Mouse (Mus musculus) heart, embryonic 15.5 days (tissue): Measurements from ENCODE around the gene Col4a2. TPM values are rescaled to one million over a fixed set of nuclear protein-coding genes. Genes with fewer than 3 reads are reported as not detected.

Experiments used
- ATAC-seq: fragments of 200-750 bp; cut with Nextera tagmentation; replicated peaks from 2 replicates; pipeline ENCODE4 v1.8.0; 2017; ENCODE audit warnings: low read depth, moderate TSS enrichment; ENCODE audit not compliant: insufficient number of reproducible peaks, insufficient read depth, low FRiP score
- H3K27ac ChIP-seq: fragments of 300-500 bp; sonication (generic); 2 replicates; pipeline ENCODE4 v1.5.1; 2015; ENCODE audit warnings: mild to moderate bottlenecking, inconsistent platforms
- H3K27me3 ChIP-seq: fragments of 300-500 bp; sonication (generic); 2 replicates; pipeline ENCODE4 v1.6.1; 2015; ENCODE audit warnings: inconsistent platforms
- H3K36me3 ChIP-seq: fragments of 300-500 bp; sonication (generic); 2 replicates; pipeline ENCODE4 v1.6.1; 2015; ENCODE audit warnings: mild to moderate bottlenecking, inconsistent platforms
- H3K4me1 ChIP-seq: fragments of 300-500 bp; sonication (generic); replicated peaks from 2 replicates; pipeline ENCODE4 v1.6.1; 2015; ENCODE audit warnings: inconsistent platforms
- H3K4me2 ChIP-seq: fragments of 300-500 bp; sonication (generic); 2 replicates; pipeline ENCODE4 v1.6.1; 2015; ENCODE audit warnings: inconsistent platforms, mild to moderate bottlenecking, moderate library complexity
- H3K4me3 ChIP-seq: fragments of 300-500 bp; sonication (generic); 2 replicates; pipeline ENCODE4 v1.5.1; 2015; ENCODE audit warnings: mild to moderate bottlenecking, inconsistent platforms
- H3K9ac ChIP-seq: fragments of 300-500 bp; sonication (generic); 2 replicates; pipeline ENCODE4 v1.6.1; 2015; ENCODE audit warnings: mild to moderate bottlenecking, inconsistent platforms
- H3K9me3 ChIP-seq: fragments of 300-500 bp; sonication (generic); replicated peaks from 2 replicates; pipeline ENCODE4 v1.6.1; 2016; ENCODE audit warnings: inconsistent platforms
- WGBS: fragments of 180-500 bp; shearing (Covaris S2); methylation state at CpG from one replicate; pipeline ENCODE4 v1.1.7; 2015; ENCODE audit warnings: mixed read lengths; 5-methylcytosine and 5-hydroxymethylcytosine counted together
- polyA plus RNA-seq: library from polyadenylated mRNA; unstranded; fragments of >200 nt; fragmentation: Nextera tagmentation; extraction: Ambion mirVana; gene quantifications from 2 replicates; pipeline ENCODE4 v1.2.1, GENCODE M21; 2015

Col4a2 gene
- polyA plus RNA-seq, 1 experiment from 2014 or later: 89.8 TPM

DNA sequence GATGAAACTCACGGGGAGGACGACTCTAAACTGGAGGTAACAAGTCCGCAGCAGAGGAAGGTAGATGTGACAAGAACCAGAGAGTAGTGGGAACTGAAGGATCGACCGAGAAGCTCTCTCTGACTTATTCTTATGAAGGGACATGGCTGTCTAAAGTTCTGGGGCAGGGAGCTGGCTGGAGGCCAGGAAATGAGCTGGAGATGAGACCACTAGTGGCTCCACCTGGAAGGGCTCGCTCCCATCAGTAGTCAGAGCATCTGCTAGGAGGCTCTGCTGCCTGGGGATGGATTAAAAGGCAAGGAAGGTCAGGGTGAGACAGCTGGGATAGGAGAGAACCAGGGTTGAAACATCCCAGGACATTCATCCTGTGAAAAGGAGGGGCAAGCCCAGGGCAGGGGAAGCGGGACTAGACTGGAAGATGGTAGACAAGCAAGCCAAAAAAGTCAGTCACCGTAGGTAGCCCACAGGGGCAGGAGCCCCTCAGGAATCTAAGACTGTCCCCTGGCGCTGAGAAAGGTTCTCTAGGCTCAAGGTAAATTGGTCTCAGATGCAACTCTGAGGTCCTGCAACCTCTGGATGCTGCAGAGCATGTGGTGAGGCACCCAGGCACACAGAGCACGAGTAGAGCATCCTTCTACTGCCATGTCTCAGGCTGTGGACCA lies 16.2 kb upstream of the Col4a2 start:
- ATAC-seq: no peak
- Histone ChIP-seq H3K27me3 (no peaks in the 10 kb centered on the region), H3K4me1 (peaks cover 61% of the 10 kb centered on the region), H3K9me3 (no peaks in the 10 kb centered on the region), H3K4me3 (no peak overlapping the region), H3K9ac (no peak overlapping the region), H3K36me3 (no peaks in the 10 kb centered on the region), H3K4me2 (no peak overlapping the region; the same call in 1 of the 2 replicates), H3K27ac (peak overlapping the region; percentile 84)
- 74% methylated on average over 10 of the region's 10 CpGs for WGBS

DNA sequence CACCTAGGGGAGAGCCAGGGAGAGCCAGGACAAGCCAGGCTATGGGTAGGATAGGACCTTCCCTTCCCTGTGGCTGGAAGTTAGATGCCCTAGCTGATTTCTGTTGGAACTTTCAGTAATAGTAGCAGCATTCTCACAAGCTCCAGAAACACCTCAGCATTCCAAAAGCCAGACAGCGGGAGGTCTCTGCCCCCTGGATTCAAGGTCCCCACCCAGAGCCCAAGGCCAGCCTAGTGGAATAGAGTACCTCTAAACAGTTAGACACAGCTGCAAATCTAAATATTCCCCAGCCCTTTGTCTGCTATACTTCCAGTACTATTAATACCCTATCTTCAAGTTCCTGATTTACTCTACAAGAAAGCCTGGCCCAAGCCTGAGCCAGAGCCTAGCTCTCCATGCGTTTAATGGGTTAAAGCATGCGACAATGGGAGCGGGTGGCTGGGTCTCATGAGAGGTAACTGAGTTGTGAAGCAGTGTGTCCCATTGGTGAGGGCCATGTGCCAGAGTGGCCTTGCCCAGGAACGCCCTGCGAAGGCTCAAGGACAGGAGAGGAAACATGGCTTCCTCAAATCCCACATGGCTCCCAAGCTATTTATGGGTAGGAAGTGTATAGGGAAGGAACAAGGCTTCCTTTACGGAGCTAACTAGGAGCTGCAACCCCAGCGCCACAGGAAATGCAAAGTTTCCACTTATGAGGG lies 15.3 kb upstream of the Col4a2 start:
- 56% methylated on average over 8 of the region's 8 CpGs for WGBS
- no peaks in the 10 kb centered on the region for H3K36me3 ChIP-seq
- peak overlapping the region; percentile 84 for H3K27ac ChIP-seq
- peak overlapping the region; percentile 7 for H3K4me2 ChIP-seq
- no peak overlapping the region for H3K4me3 ChIP-seq
- no peaks in the 10 kb centered on the region for H3K27me3 ChIP-seq
- H3K9ac ChIP-seq: no peak overlapping the region
- H3K9me3 ChIP-seq: no peaks in the 10 kb centered on the region
- peak; percentile 56 for ATAC-seq
- H3K4me1 ChIP-seq: peaks cover 64% of the 10 kb centered on the region

DNA sequence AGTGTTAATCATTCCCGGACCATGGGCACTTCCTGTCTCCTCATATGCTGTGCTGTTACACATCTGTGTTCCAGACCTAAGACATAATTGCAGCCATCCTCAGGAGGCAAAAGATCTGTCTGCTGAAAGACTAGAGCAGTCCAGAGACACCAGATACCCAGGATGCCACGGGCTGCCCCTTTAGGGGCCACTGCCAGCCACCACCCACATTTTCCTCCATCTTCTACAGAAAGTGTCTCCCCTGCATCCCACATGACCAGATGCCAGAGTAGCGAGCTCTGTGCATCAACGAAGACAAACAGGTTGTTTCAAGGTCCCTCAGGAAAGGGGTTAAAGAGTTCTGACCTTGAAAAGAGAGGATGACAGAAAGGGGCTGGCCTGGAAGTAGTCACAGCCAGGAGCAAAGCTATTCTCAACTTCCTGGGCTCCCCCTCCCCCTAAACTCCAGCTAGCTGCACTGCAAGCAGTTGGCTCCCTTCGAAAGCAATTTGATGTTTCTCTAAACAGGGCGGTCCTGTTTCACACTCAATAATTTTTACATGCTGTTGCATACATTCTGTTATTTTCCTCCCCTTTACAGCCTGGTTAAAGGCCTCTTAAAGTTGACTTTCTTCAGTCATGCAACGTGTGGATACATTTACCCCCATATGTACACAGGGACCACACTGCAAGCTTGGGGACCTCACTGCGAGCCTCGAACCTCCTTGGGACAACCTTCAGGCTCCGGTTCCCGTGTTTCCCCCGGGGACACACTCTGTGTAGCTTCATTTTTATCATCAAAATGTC lies 13.9 kb upstream of the Col4a2 start:
- Histone ChIP-seq H3K27ac (peak overlapping the region; percentile 84), H3K4me2 (no peak overlapping the region; the same call in 1 of the 2 replicates), H3K27me3 (no peaks in the 10 kb centered on the region), H3K9ac (no peak overlapping the region), H3K36me3 (no peaks in the 10 kb centered on the region), H3K9me3 (no peaks in the 10 kb centered on the region), H3K4me1 (peaks cover 61% of the 10 kb centered on the region), H3K4me3 (no peak overlapping the region)
- 42% methylated on average over 12 of the region's 12 CpGs for WGBS
- no peak for ATAC-seq

DNA sequence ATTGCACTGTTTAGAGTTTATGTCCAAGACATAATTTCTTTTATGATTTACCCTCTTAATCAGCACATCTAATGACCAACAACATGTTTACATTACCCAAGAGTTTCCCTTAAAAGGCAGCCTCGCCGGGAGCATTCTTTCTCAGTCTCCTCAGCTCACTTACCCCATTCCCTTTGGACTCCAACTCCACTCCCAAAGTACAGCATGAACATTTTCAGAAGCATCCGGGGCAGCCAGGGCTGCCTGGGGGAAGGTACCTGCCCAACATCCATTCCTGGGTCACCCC lies 13.3 kb upstream of the Col4a2 start:
- Histone ChIP-seq H3K4me2 (no peak overlapping the region; the same call in 1 of the 2 replicates), H3K9me3 (no peaks in the 10 kb centered on the region), H3K4me1 (peaks cover 59% of the 10 kb centered on the region), H3K4me3 (no peak overlapping the region), H3K36me3 (no peaks in the 10 kb centered on the region), H3K9ac (no peak overlapping the region), H3K27me3 (no peaks in the 10 kb centered on the region), H3K27ac (peak overlapping the region; percentile 84)
- ATAC-seq: no peak
- WGBS: 57% methylated on average over 3 of the region's 3 CpGs

DNA sequence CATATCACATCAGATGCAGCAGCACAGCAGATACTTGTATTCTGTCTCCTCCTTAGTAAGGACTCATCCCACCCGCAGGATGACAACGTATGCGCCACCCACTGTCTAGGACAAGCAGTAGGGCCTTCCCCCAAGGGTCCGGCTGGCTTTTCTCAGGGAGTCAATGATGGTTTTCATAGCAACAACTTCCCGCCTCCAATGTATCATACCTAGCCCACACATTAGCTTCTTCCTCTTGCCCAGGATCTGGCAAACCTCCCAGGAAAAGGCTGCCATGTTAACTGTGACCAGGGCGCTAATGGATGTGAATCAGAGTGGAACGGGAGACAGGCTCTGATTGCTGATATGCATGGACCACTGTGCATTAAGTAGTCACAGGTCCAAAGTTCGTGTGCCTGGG lies 12.2 kb upstream of the Col4a2 start:
- Histone ChIP-seq H3K4me2 (no peak overlapping the region), H3K9ac (no peak overlapping the region), H3K4me1 (peaks cover 59% of the 10 kb centered on the region), H3K36me3 (0 out of 2 replicates have a peak, but pooled peaks cover 4% of the 10 kb centered on the region), H3K27me3 (no peaks in the 10 kb centered on the region), H3K9me3 (no peaks in the 10 kb centered on the region), H3K27ac (no peak overlapping the region), H3K4me3 (no peak overlapping the region)
- no peak for ATAC-seq
- WGBS: 62% methylated on average over 8 of the region's 8 CpGs

DNA sequence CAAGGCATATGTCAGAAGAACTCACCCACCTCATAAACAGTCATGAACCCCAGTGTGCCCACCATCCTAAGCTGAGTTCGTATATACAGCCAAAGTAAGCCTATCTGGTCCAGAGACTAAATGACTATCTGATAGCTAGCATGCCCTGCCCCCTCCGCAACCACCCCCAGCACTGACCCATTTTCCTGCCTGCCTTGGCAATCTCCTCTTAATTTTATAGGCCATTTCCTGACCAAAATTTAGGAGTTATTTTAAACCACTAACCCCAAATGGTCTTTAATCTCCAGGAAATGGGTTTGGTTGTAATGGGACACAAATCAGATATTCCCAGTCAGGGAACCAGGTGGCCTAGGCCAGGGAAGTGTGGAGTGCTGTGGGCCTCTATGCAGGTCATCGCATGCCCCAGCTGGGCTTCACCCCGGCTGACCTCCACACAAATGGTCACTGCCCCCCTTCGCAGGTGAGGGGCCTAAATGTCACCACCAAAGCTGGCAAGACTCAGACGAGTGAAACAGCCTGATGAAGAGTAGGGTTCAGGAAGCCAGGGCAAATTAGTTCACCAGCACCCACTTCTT lies 8.5 kb upstream of the Col4a2 start:
- H3K36me3 ChIP-seq: peaks cover 9% of the 10 kb centered on the region; the same call in 1 of the 2 replicates
- WGBS: 82% methylated on average over 6 of the region's 6 CpGs

DNA sequence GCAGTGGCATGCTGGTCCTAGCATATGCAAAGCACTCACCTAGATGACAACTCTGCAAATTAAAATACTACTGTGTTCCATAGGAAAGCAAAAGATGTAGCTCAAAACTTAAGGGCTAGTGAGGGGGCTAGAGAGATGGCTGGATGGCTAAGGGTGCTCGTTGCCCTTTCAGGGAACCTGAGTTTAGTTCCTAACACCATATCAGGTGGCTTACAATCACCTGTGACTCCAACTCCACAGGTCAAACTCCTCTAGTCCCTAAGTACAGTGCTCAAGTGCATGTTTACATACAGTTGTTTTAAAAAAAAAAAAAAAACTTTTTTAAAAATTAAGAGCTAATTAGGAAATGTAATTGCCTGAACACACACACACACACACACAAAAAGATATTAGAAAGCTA lies 7.1 kb upstream of the Col4a2 start:
- Histone ChIP-seq H3K9ac (no peak overlapping the region), H3K27ac (no peak overlapping the region), H3K9me3 (no peaks in the 10 kb centered on the region), H3K4me2 (no peak overlapping the region), H3K4me1 (peaks cover 44% of the 10 kb centered on the region), H3K4me3 (no peak overlapping the region), H3K36me3 (peaks cover 9% of the 10 kb centered on the region; the same call in 1 of the 2 replicates), H3K27me3 (no peaks in the 10 kb centered on the region)
- 79% methylated on average over 1 of the region's 1 CpGs for WGBS
- no peak for ATAC-seq

More for the DNA sequence above, 8.5 kb upstream of the Col4a2 start:
- Histone ChIP-seq H3K27ac (no peak overlapping the region), H3K4me1 (peaks cover 43% of the 10 kb centered on the region), H3K4me3 (no peak overlapping the region), H3K27me3 (no peaks in the 10 kb centered on the region), H3K4me2 (no peak overlapping the region), H3K9me3 (no peaks in the 10 kb centered on the region), H3K9ac (no peak overlapping the region)
- ATAC-seq: no peak

DNA sequence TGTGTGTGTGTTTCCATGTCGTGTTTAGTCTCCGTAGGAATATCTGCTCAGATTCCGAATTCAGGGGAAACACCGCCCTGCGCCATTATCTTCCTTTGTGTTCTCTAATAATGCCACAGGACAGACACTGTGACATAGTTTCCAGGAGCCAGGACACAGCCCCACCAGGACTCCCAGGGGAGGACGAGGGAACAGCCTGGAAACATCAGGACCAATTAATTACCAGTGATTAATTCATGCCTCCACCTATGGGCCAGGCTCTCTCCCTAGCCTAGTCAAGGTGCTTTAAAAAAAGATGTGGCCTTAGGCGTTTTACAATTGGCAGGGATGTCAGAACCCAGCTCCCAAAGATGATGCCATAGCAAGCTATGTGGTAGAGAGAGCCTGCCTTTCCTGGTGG lies 5.2 kb upstream of the Col4a2 start:
- H3K27me3 ChIP-seq: no peaks in the 10 kb centered on the region
- no peak overlapping the region for H3K4me3 ChIP-seq
- no peak for ATAC-seq
- no peaks in the 10 kb centered on the region for H3K9me3 ChIP-seq
- WGBS: 80% methylated on average over 7 of the region's 7 CpGs
- no peak overlapping the region for H3K27ac ChIP-seq
- H3K9ac ChIP-seq: no peak overlapping the region
- H3K4me1 ChIP-seq: peaks cover 45% of the 10 kb centered on the region
- H3K36me3 ChIP-seq: peaks cover 9% of the 10 kb centered on the region; the same call in 1 of the 2 replicates
- H3K4me2 ChIP-seq: no peak overlapping the region

DNA sequence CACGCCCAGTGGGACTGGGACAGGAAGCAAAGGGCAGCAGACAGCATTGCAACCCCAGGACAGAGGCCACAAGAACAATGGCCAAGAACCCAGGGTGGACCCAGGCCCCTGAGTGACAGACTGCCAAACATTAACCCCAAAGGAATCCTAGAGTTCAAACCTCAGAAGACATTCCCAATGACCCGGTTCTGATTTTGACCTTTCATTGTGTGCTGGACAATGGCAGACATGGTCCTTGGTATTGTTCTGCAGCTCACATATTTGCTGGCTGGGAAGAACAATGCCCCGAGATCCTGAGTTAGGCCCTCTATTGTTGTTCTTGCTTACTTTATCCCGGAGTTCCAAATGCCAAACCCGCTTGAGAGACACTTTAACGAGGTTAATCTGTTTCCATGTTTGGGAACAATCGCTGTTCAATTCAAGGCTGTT lies 4.0 kb upstream of the Col4a2 start:
- Histone ChIP-seq H3K4me3 (no peak overlapping the region), H3K9me3 (no peaks in the 10 kb centered on the region), H3K36me3 (peaks cover 9% of the 10 kb centered on the region; the same call in 1 of the 2 replicates), H3K9ac (no peak overlapping the region), H3K4me2 (peak overlapping the region; percentile 69; the same call in 1 of the 2 replicates), H3K27ac (peak overlapping the region; percentile 87; the same call in 1 of the 2 replicates), H3K4me1 (peaks cover 50% of the 10 kb centered on the region), H3K27me3 (no peaks in the 10 kb centered on the region)
- WGBS: 66% methylated on average over 7 of the region's 7 CpGs
- ATAC-seq: no peak

DNA sequence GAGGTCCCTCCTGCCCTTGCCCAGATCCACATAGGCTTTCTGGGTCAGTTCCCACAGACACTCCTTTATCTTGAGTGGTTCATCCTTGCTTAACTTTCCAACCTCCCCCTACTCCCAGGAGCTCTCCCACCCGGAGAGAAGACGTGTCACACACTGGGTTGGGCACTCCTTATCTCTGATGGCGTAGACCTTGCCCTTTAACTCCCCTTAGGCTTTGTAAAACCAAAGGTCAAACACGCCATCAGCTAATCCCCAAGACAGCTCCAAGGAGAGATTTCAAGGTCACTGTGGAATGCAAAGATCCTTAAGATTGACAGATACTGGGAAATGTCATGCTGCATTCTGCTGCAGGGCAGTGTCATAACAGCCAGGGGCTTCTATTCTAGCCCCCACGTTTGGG lies 3.4 kb upstream of the Col4a2 start:
- no peak for ATAC-seq
- Histone ChIP-seq H3K4me1 (peaks cover 56% of the 10 kb centered on the region), H3K9me3 (no peaks in the 10 kb centered on the region), H3K9ac (no peak overlapping the region), H3K4me3 (peak overlapping the region; percentile 75), H3K36me3 (peaks cover 9% of the 10 kb centered on the region; the same call in 1 of the 2 replicates), H3K27ac (peak overlapping the region; percentile 87), H3K27me3 (no peaks in the 10 kb centered on the region), H3K4me2 (peak overlapping the region; percentile 69)
- WGBS: 42% methylated on average over 5 of the region's 5 CpGs

DNA sequence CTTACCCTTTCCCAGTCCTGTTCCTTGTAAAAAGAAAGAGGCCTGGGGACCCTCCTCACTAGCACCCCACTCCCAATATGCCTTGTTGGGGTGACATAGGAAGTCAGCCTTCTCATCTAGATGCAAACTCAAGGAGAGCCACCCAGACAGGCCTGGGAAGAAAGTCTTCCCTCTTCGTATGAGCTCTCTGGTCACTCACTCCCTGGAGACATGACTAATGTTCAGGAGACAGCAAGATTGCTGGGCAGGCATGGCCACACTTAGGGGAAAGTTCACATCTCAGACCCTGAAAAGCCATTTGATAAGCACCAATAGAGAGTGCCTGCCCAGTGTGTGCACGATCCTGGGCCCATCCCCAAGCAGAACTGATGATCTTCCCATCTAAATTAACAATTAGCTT lies 2.6 kb upstream of the Col4a2 start:
- H3K27me3 ChIP-seq: no peaks in the 10 kb centered on the region
- peaks cover 4% of the 10 kb centered on the region; the same call in 1 of the 2 replicates for H3K36me3 ChIP-seq
- ATAC-seq: no peak
- H3K4me2 ChIP-seq: peak overlapping the region; percentile 69
- WGBS: 46% methylated on average over 2 of the region's 2 CpGs
- peak overlapping the region; percentile 75 for H3K4me3 ChIP-seq
- H3K4me1 ChIP-seq: peaks cover 57% of the 10 kb centered on the region
- H3K27ac ChIP-seq: peak overlapping the region; percentile 87
- H3K9ac ChIP-seq: peak overlapping the region; percentile 15; the same call in 1 of the 2 replicates
- H3K9me3 ChIP-seq: no peaks in the 10 kb centered on the region
